Mouse (Mus musculus) cerebellum, adult 2 months (tissue): ENCODE measurements around the gene Grhl3.

Experiments
- CTCF ChIP-seq: fragments of 200-500 bp; IDR thresholded peaks from 2 replicates; pipeline ENCODE4 v1.5.1; 2011; ENCODE audit warnings: low read depth, mild to moderate bottlenecking, control low read depth, low read length, moderate library complexity, borderline replicate concordance; ENCODE audit not compliant: insufficient read depth
- POLR2A ChIP-seq: fragments of 200-500 bp; IDR thresholded peaks from 2 replicates; pipeline ENCODE4 v1.6.1; 2011; ENCODE audit warnings: low read length, control low read depth, borderline replicate concordance; ENCODE audit not compliant: insufficient read depth

DNA sequence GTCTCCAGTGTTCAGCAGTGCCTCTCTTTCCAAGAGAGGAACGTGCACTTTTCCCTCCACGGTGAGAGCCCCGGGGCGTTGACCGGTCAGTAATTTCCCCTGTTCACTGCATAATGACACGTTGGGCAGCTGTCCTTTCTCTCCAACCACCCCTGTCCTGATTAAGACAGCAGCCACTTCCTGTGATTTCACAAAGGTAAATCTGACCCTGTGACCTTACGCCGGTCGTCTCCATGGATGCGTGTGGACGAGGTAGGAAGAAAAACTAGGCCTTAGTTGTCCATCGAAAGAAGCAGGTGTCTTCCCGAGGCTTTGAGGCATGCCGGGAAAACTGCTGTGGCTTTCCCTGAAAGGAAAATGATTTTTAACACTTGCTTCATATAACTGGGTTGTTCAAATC is 58.5 kb downstream of the Grhl3 start:
- no peak for TF ChIP-seq CTCF
- no peak for TF ChIP-seq POLR2A
